Mouse (Mus musculus): ENCODE data around the gene Stk38l. TPM values are rescaled to one million over a fixed set of nuclear protein-coding genes. Genes with fewer than 3 reads are reported as not detected.

Gene Stk38l
- polyA plus RNA-seq (2015; fragmentation: Nextera tagmentation; extraction: Ambion mirVana), result 4.8 and 5.7 TPM in 2 replicates

GRCm38 (mm10) chr6:146724581-146725383 lies at the start of gene Stk38l:
Gene Stk38l (plus strand): TSS chr6:146724995.

GRCm38 (mm10) chr6:146795924-146796545 lies 71.2 kb downstream of the Stk38l start, which contains the start of gene Arntl2:
Gene Arntl2 (plus strand): TSS chr6:146796055.

Other genes with a start within 250 kb of the Stk38l start
- gene Itpr2, start 222.8 kb upstream of the Stk38l start, polyA plus RNA-seq (2015; fragmentation: Nextera tagmentation; extraction: Ambion mirVana), result 8.9 and 14.1 TPM in 2 replicates
- gene Fgfr1op2, start 147.8 kb upstream of the Stk38l start, polyA plus RNA-seq (2015; fragmentation: Nextera tagmentation; extraction: Ambion mirVana), result 123 and 126 TPM in 2 replicates
- gene Ints13, start 147.2 kb upstream of the Stk38l start, polyA plus RNA-seq (2015; fragmentation: Nextera tagmentation; extraction: Ambion mirVana), result 33.0 and 34.4 TPM in 2 replicates
- gene Med21, start 82.4 kb upstream of the Stk38l start, polyA plus RNA-seq (2015; fragmentation: Nextera tagmentation; extraction: Ambion mirVana), result 96.1 and 101 TPM in 2 replicates
- 44.6 and 46.5 TPM in 2 replicates for gene Tm7sf3, start 82.2 kb upstream of the Stk38l start, polyA plus RNA-seq (2015; fragmentation: Nextera tagmentation; extraction: Ambion mirVana)
- 0.43 and 0.78 TPM in 2 replicates for gene Arntl2, start 71.1 kb downstream of the Stk38l start, polyA plus RNA-seq (2015; fragmentation: Nextera tagmentation; extraction: Ambion mirVana)
- not detected in 2 replicates for gene Smco2, start 125.1 kb downstream of the Stk38l start, polyA plus RNA-seq (2015; fragmentation: Nextera tagmentation; extraction: Ambion mirVana)
- gene Ppfibp1, start 163.5 kb downstream of the Stk38l start, polyA plus RNA-seq (2015; fragmentation: Nextera tagmentation; extraction: Ambion mirVana), result 21.9 and 22.3 TPM in 2 replicates
- gene 1700034J05Rik, start 229.4 kb downstream of the Stk38l start, polyA plus RNA-seq (2015; fragmentation: Nextera tagmentation; extraction: Ambion mirVana), result 0.08 and 0.17 TPM in 2 replicates